Mouse (Mus musculus) left cerebral cortex, adult 11 months (tissue): ENCODE measurements around the gene Rps27a.
"Not testable (repeated sequence)": the region's sequence is repeated elsewhere in the genome, so short reads cannot be mapped to it uniquely, and the experiment has no call there.

Experiments used
- DNase-seq: peaks from one replicate; pipeline ENCODE4 v3.0.0; 2022; ENCODE audit warnings: low spot score

The Rps27a gene

GRCm38 (mm10) chr11:29547752-29548503, at the start of gene Rps27a, which contains the start of gene Clhc1:
Gene Rps27a (minus strand): TSS chr11:29548109.
Gene Clhc1 (plus strand): TSS chr11:29547950.
- DNase-seq: peak; percentile 83

DNA sequence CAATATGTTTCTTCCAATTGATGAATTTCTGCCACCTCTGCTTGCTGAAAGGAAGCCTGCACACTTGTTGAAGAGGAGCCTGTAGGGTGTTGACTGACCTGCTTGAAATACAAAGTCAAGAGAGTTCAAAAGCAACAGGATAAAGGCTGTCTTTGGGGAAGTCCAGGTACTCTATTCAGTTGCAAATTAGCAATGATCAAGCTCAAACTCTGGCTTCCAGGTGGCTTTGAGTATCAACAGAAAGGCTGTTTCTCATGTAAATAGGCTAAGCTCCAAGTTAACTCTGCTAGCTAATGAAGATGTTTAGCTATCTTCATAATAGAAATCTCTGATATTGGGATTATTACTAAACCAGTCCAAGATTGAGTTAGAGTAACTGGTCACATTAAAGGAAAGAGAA, 49.2 kb upstream of the Rps27a start:
- no peak for DNase-seq

DNA sequence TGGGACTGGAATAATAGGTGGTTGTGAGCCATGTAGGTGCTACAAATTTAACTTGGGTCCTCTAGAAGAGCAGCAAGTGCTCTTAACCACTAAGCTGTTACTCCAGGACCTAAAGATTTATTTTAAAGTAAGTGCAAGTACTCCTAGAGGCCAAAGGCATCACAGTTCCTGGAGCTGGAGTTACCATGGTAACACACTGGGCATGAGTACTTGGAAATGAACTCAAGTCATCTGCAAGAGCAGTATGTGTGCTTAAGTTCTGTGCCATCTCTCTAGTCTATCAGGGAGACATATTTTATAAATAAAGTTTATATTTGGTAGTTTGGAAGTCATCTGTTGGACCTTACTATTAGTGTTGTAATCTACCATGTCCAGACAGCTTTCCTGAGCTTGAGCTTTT, 47.3 kb upstream of the Rps27a start:
- no peak for DNase-seq

DNA sequence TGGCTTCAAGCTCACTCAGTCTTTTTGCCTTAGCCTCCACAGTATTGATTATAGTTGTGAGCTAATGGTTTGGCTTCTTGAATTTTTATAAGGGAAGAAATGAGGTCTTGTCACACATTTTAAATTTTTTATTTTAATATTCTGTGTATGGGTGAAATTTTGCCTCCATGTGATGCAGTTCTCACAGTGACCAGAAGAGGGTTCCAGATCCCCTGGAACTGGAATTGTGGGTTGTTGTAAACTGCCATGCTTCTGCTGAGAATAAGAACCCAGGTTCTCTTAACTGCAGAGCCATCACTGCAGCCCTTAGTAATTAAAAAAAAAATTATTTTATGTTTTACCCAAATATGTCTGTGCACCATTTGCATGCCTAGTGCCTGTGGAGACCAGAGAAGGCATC, 31.7 kb upstream of the Rps27a start:
- no peak for DNase-seq

DNA sequence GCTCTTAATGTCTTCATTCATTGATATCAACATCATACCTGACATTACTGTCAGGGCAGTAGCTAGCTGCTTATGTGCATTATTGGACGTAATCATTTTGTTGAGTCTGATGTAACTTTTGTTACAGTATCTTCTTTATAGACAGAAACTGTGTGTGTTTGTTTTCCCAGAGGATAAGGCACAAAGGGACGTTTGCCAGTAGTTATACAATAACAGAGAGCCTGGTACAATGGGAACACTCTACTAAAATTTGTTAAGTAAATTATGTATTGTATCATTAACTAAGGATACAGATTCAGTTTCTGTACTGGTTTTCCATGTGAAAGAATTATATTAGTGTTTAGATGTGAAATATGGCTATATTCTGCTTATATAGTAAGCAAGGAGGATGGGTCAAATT, 24.7 kb upstream of the Rps27a start:
- DNase-seq: no peak

GRCm38 (mm10) chr11:29571536-29571935, 23.6 kb upstream of the Rps27a start:
- DNase-seq: no peak

GRCm38 (mm10) chr11:29563406-29563805, 15.5 kb upstream of the Rps27a start:
- no peak for DNase-seq

DNA sequence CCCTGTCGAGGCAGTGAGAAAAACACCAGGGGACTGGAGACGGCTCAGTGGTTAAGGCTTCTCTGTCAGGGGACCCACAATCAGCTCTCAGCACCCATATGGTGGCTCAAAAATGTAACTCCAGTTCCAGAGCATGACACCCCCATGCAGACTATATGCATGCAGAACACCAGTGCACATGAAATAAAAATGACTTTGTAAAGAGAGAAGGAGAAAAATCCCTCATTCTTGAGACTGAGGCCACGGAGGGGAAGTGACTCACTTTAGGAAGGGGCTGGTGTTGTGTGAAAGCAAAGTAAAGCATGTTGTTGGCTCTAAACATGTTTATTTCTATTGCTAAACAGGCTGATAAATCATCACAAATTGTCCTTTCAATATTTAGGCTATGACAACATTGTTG, 13.1 kb upstream of the Rps27a start:
- no peak for DNase-seq

- DNase-seq: no peak
Measured at GRCm38 (mm10) chr11:29560452-29560851, 12.5 kb upstream of the Rps27a start.

DNA sequence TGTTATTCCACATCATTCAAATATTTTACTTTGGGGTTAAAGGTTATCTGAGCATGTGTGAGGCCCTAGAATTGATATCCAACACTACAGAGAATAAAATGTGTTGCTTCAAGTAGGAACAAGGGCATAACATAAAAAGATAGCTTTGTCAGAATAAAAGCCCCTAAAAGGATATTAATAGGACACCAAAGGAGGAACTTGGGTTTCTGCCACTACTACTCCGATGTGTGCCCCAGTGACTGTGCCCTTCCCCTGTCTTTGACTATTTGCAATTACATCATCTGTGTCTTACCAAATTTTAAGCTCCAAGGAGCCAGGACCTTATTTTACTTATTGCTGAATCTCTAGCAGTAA, 1.5 kb upstream of the Rps27a start:
- no peak for DNase-seq

- DNase-seq: no peak
Measured at GRCm38 (mm10) chr11:29548504-29549424, 855 bp upstream of the Rps27a start.

- no peak for DNase-seq
Measured at GRCm38 (mm10) chr11:29547249-29547751, 609 bp downstream of the Rps27a start.

GRCm38 (mm10) chr11:29546762-29547161, 1.1 kb downstream of the Rps27a start:
- DNase-seq: no peak

GRCm38 (mm10) chr11:29546297-29546696, 1.6 kb downstream of the Rps27a start:
- DNase-seq: not testable (repeated sequence)

DNA sequence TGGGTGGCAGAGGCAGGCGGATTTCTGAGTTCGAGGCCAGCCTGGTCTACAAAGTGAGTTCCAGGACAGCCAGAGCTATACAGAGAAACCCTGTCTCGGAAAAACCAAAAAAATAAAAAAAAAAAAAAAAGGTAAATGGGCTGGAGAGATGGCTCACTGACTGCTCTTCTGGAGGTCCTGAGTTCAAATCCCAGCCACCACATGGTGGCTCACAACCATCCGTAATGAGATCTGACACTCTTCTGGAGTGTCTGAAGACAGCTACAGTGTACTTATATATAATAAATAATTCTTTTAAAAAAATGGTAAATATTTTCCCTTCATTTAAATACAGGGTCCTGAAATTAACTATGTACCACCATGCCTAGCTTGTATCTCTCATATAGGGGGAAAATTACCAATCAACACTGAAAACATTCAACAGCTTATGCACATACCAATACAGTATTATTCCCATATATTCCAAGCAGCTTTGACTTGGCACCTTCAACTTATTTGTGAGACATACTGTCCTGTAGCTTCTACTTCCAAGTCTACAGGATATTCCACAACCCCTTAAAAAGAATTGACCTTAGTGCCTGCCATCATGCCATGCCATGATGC, 2.7 kb downstream of the Rps27a start:
- DNase-seq: not testable (repeated sequence)

GRCm38 (mm10) chr11:29544225-29544945, 3.5 kb downstream of the Rps27a start:
- DNase-seq: no peak

GRCm38 (mm10) chr11:29538201-29538600, 9.7 kb downstream of the Rps27a start:
- DNase-seq: no peak

DNA sequence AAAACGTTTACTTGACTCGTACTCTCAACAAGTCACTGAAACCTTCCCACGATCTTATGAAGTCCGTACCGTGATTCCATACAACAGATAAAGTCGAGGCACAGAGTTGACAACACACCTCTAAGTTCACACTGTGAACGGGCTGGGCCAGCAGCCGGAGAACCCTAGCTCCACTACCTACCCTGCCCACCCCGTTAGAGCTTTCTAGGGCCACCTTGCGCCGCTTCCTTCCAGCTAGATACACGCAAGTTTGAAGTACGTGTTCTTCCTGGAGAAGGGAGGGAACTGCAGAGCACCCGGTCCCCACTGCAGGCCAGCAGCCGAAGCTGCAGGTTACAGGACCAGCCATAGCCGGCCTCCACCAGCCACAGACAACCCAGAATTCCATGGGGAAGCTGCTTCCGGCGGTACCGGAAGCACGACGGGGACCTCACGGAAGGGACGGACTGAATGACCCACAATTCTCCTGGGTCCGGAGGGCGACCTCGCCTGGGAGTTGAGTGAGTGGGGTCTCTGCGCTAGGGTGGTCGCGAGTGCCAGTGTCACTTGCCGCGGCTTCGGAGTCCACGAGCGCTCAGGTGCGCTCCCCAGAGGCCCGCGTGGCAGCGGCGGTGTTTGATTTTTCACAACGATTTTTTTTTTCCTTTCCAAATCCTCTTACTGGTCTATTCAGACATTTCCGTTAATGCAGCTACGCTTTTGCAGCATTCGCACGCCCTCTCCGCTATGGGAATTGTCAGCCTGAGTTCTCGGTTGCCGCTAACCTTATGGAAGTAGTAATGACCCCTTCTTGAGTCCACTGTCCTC, 21.7 kb downstream of the Rps27a start, which contains the start of gene Mtif2:
TSS of gene Mtif2 (plus strand) at position 421 of the 807 bp plus-strand sequence.
- DNase-seq: peak; percentile 60

- peak; percentile 55 for DNase-seq
Measured at GRCm38 (mm10) chr11:29514682-29515412, 33.1 kb downstream of the Rps27a start, which contains the start of gene Prorsd1. Gene Prorsd1 (minus strand): TSS chr11:29515033.

GRCm38 (mm10) chr11:29514325-29514681, 33.6 kb downstream of the Rps27a start:
- no peak for DNase-seq
